Mouse (Mus musculus): ENCODE data around the gene Ak9. TPM values are rescaled to one million over a fixed set of nuclear protein-coding genes. Genes with fewer than 3 reads are reported as not detected.
"Not testable (repeated sequence)": the region's sequence is repeated elsewhere in the genome, so short reads cannot be mapped to it uniquely, and the experiment has no call there.

The Ak9 gene
- total and polyA plus RNA-seq, 3 experiments, result not detected

- DNase-seq, result no peak
Measured at GRCm38 (mm10) chr10:41332533-41333043, 28.8 kb downstream of the Ak9 start.

- DNase-seq, result peak; percentile 10
Measured at GRCm38 (mm10) chr10:41341346-41341745, 37.6 kb downstream of the Ak9 start.

- no peak for DNase-seq
Measured at GRCm38 (mm10) chr10:41365086-41365485, 61.3 kb downstream of the Ak9 start.

- DNase-seq, result no peak
Measured at GRCm38 (mm10) chr10:41380466-41380865, 76.7 kb downstream of the Ak9 start.

GRCm38 (mm10) chr10:41385506-41386221 is 81.9 kb downstream of the Ak9 start:
- DNase-seq, result peak; percentile 25

GRCm38 (mm10) chr10:41393555-41393954 is 89.8 kb downstream of the Ak9 start:
- no peak for DNase-seq

- DNase-seq, result no peak
Measured at GRCm38 (mm10) chr10:41401097-41401496, 97.3 kb downstream of the Ak9 start.

GRCm38 (mm10) chr10:41403364-41403763 is 99.6 kb downstream of the Ak9 start:
- DNase-seq, result no peak

- no peak for DNase-seq
Measured at GRCm38 (mm10) chr10:41403893-41404612, 100.3 kb downstream of the Ak9 start.

- DNase-seq, result not testable (repeated sequence)
Measured at GRCm38 (mm10) chr10:41410176-41410575, 106.4 kb downstream of the Ak9 start.

- DNase-seq, result not testable (repeated sequence)
Measured at GRCm38 (mm10) chr10:41410821-41411220, 107.0 kb downstream of the Ak9 start.

- DNase-seq, result not testable (repeated sequence)
Measured at GRCm38 (mm10) chr10:41413471-41413870, 109.7 kb downstream of the Ak9 start.

- DNase-seq, result not testable (repeated sequence)
Measured at GRCm38 (mm10) chr10:41415368-41415767, 111.6 kb downstream of the Ak9 start.

GRCm38 (mm10) chr10:41420496-41421200 is 116.9 kb downstream of the Ak9 start:
- DNase-seq, result no peak

GRCm38 (mm10) chr10:41423681-41424080 is 119.9 kb downstream of the Ak9 start:
- DNase-seq, result peak; percentile 23

GRCm38 (mm10) chr10:41426368-41426767 is 122.6 kb downstream of the Ak9 start:
- DNase-seq, result no peak

GRCm38 (mm10) chr10:41434624-41435023 is 130.8 kb downstream of the Ak9 start:
- peak; percentile 58 for DNase-seq

- DNase-seq, result no peak
Measured at GRCm38 (mm10) chr10:41435141-41435540, 131.4 kb downstream of the Ak9 start.

GRCm38 (mm10) chr10:41448216-41448615 is 144.4 kb downstream of the Ak9 start:
- no peak for DNase-seq

GRCm38 (mm10) chr10:41449684-41450083 is 145.9 kb downstream of the Ak9 start:
- no peak for DNase-seq

GRCm38 (mm10) chr10:41450137-41450670 is 146.4 kb downstream of the Ak9 start, which contains the start of gene Zbtb24:
Gene Zbtb24, plus strand, starts transcription at chr10:41450383.
- peak; percentile 96 for DNase-seq

Measured in adrenal gland, adult 2 months (tissue).